Mouse (Mus musculus) neutrophil, adult 65 days (primary cell): ENCODE data around the gene Olfr134. TPM values are rescaled to one million over a fixed set of nuclear protein-coding genes. Genes with fewer than 3 reads are reported as not detected.

Experiments used
- total RNA-seq: library from RNA; stranded (reverse); gene quantifications from 2 replicates; pipeline ENCODE4 v1.2.4, GENCODE M21; 2023

The Olfr134 gene
- total RNA-seq = not detected in 2 replicates

DNA sequence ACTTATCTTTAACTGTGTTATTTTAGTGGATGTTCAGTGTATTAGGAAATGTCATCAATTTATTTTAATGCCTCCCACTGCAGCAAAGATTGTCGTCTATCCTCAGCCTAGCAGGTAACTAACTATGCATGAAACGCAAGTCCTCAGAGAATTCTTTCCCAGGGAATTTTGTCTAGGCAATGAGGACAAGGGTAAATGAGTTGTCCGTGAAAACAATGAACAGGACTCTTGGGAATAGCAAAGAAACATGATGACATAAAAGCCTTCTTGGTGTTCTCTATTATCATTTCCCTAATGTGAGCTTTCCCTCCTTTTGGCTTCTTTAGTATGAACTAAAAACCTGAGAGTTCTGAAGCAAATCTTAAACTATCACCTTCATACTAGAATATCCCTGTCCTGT, at the start of gene Olfr134:
Gene Olfr134, plus strand, starts transcription at position 301 of the 400 bp plus-strand sequence.

DNA sequence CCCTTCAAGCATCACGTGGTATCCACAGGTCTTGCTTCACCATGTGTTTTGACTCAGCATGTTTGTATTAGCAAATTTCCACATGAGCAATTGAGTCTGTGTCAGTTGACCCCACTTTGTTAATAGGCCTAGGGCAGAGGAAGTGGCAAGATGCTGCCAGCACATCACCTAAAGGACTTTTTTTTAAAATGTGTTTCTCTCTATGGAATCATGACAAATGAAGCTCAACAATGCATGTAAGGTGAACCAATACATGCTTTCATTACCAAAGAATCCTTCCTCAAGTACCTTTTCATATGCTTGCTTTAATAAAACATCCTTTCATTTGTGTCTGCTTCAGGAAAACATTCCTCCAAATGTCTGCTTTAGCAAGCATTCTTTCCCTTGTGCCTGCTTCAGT, 36.8 kb upstream of the Olfr134 start, which contains the start of gene Olfr132:
Gene Olfr132, minus strand, starts transcription at position 101 of the 400 bp plus-strand sequence.

DNA sequence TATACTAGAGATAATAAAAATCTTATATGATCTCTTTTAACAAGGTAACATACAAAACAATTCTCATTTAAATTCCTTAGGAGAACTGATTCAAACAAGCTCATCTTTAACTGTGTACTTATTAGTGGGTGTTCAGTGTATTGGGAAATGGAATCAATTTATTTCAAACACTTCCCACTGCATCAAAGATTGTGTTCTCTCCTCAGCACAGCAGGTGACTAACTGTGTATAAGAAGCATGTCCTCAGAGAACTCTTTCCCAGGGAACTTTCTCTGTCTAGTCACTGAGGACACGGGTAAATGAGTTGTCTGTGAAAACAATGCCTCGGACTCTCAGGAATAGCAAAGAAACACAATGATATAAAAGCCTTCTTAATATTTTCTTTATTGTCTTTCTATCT, 26.2 kb upstream of the Olfr134 start, which contains the start of gene Olfr133:
Gene Olfr133, plus strand, starts transcription at position 301 of the 400 bp plus-strand sequence.

DNA sequence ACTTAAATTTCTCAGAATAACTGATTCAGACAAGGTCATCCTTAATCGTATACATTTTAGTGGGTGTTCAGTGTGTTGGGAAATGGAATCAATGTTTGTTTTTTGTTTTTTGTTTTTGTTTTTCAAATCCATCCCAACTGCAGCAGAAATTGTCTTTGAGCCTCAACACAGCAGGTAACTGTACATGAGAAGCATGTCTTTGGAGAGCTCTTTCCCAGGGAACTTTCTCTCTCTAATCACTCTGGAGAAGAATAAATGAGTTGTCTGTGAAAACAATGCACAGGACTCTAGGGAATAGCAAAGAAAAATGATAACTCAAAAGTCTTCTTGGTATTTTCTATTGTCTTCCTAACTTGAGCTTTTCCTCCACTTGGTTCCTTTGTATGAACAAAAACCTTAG, 32.8 kb downstream of the Olfr134 start, which contains the start of gene Olfr135:
Gene Olfr135, plus strand, starts transcription at position 301 of the 400 bp plus-strand sequence.

Other genes with a start within 250 kb of the Olfr134 start
- gene Olfr761, start 218.3 kb upstream of the Olfr134 start, total RNA-seq = not detected in 2 replicates
- not detected in 2 replicates for gene Olfr129, start 111.3 kb upstream of the Olfr134 start, total RNA-seq
- not detected in 2 replicates for gene Olfr130, start 107.5 kb upstream of the Olfr134 start, total RNA-seq
- gene Olfr131, start 82.7 kb upstream of the Olfr134 start, total RNA-seq = not detected in 2 replicates
- not detected in 2 replicates for gene Olfr132, start 36.9 kb upstream of the Olfr134 start, total RNA-seq
- gene Olfr133, start 26.1 kb upstream of the Olfr134 start, total RNA-seq = not detected in 2 replicates
- not detected in 2 replicates for gene Olfr135, start 32.9 kb downstream of the Olfr134 start, total RNA-seq
- gene Olfr138, start 89.6 kb downstream of the Olfr134 start, total RNA-seq = not detected in 2 replicates
- gene Olfr137, start 136.2 kb downstream of the Olfr134 start, total RNA-seq = not detected in 2 replicates
- gene Olfr136, start 158.4 kb downstream of the Olfr134 start, total RNA-seq = not detected in 2 replicates
- gene Esp36, start 248.8 kb downstream of the Olfr134 start, total RNA-seq = not detected in 2 replicates